Mouse (Mus musculus): ENCODE results near the gene Nav1.

- TF ChIP-seq POLR2A (IDR thresholded peaks at IDR 0.05; ENCODE audit: insufficient read depth, low read depth, low read length) (no peak), CTCF (IDR thresholded peaks at IDR 0.05; ENCODE audit: insufficient read depth, low read depth, low read length) (no peak)
These were observed 37.0 kb upstream of the Nav1 start for GRCm38 (mm10) chr1:135644110-135644509.
